Mouse (Mus musculus): ENCODE results near the gene Ccdc102a.

The Ccdc102a gene

GRCm38 (mm10) chr8:94917851-94918495, at the start of gene Ccdc102a:
Ccdc102a (minus strand) TSS chr8:94918098.
- in situ Hi-C loops (cut with MboI, MseI) = no loop called here

GRCm38 (mm10) chr8:94967554-94967953, 49.7 kb upstream of the Ccdc102a start:
- in situ Hi-C loops (cut with MboI, MseI) = no loop called here

GRCm38 (mm10) chr8:94967071-94967470, 49.2 kb upstream of the Ccdc102a start:
- in situ Hi-C loops (cut with MboI, MseI) = no loop called here

GRCm38 (mm10) chr8:94966578-94966977, 48.7 kb upstream of the Ccdc102a start:
- in situ Hi-C loops (cut with MboI, MseI) = no loop called here

DNA sequence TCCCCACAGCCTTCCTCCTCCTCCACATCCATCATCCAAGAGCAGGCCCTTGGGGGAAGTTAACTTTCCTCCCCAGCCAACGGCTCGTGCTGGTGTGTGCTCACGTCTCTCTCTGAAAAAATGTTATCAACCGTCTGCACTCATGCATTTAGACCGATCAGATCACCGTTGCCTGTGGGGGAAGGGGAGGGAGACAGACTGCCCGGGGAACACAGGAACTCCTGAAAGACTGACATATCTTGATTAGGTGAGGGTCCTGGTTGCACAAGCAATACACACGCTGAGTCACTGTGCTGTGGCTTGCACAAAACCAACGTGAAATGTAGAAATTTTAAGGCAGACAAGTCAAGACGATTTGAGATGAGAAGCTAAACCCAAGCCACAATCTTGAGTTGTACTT, 46.9 kb upstream of the Ccdc102a start:
- in situ Hi-C loops (cut with MboI, MseI) = loop anchor here in 1 of 2 experiments (5.0 kb wide), 2 partner anchors 32 to 102 kb away; no protein-coding TSS in a partner anchor

DNA sequence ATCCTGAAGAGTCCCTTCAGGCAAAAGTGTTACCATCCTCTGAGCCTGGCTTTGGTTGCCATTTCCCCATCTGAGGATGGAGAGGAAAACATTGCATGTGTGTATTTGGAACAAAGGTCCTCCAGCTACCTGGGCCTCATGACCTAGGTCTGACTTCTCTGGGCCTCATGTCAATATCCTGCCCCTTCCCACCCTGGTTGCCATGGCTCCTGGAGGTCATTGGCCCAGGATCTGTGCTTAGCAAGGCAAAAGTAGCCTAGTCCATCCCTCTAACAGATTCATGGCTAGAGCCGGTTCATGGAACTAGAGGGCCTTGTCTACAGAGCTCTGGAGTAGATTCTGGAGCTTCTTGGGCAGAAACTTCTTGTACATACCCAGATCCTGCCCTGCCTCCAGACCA, 44.3 kb upstream of the Ccdc102a start:
- in situ Hi-C loops (cut with MboI, MseI) = loop anchor here in 1 of 2 experiments (5.0 kb wide), 2 partner anchors 35 to 105 kb away; no protein-coding TSS in a partner anchor

DNA sequence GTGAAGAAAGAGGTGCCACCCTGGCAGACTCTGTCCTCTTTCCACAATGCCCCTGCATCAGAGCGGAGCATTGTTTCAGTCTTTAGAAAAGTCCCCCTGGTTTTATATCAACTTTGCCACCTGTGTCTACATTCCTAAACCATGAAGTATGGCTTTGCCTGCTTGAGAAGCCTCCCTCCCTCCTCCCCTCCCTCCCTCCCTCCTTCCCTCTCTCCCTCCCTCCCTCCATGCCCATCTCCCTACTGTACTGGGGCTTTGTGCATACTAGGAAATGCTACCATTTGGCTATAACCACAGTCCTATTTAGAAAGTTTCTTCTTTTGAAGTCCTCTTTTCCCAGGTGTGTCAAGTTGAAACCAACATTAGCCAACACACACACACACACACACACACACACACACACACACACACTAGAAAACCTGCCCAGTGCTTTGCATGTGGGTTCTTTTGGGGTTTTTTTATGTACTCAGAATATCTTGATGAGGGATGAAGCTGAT, 38.2 kb upstream of the Ccdc102a start:
- in situ Hi-C loops (cut with MboI, MseI) = no loop called here

GRCm38 (mm10) chr8:94954921-94955758, 37.2 kb upstream of the Ccdc102a start:
- in situ Hi-C loops (cut with MboI, MseI) = no loop called here

DNA sequence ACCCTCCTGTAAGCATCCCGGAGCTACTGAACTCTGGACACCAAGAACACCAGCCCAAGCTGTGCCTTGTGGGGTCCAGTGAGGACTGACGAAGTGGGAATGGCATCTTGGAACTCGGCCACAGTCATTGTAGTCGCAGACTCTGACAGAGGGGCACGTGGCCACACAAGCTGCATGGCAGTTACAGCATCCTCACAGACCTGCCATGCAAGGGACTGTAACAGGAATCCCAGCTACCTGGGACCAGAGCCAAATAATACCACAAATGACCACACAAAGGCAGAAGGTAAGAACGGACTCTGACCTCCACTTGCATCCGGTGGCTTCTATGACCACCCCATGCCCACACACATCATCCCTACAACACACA, 36.5 kb upstream of the Ccdc102a start:
- in situ Hi-C loops (cut with MboI, MseI) = no loop called here

GRCm38 (mm10) chr8:94953624-94954367, 35.9 kb upstream of the Ccdc102a start:
- in situ Hi-C loops (cut with MboI, MseI) = no loop called here

GRCm38 (mm10) chr8:94952086-94952485, 34.2 kb upstream of the Ccdc102a start:
- in situ Hi-C loops (cut with MboI, MseI) = no loop called here

GRCm38 (mm10) chr8:94950458-94950857, 32.6 kb upstream of the Ccdc102a start:
- in situ Hi-C loops (cut with MboI, MseI) = no loop called here

- in situ Hi-C loops (cut with MboI, MseI) = no loop called here
Measured at GRCm38 (mm10) chr8:94950046-94950445, 32.1 kb upstream of the Ccdc102a start.

- in situ Hi-C loops (cut with MboI, MseI) = loop anchor here in 1 of 2 experiments (10.0 kb wide), 1 partner anchor 256 kb away; the partner anchor contains the start of gene Kifc3
Measured at GRCm38 (mm10) chr8:94949010-94949409, 31.1 kb upstream of the Ccdc102a start.

DNA sequence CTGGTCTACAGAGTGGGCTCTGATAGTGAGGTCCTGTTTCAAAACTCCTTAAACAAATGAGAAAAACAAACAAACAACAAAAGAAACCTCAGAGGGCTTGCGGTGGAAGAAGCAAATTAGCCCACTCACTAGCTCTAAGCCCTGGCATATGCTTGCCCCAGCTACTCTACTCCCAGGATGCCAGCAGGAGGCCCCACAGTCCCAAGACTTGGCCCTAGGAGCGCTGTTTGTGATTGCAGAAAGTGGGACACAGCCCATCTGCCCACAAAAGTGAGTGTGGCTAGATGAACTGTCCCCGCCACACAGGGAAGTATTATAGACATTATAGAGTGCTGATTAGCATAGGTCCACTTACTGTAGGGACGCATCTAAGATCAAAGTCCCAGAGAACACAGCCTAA, 30.5 kb upstream of the Ccdc102a start:
- in situ Hi-C loops (cut with MboI, MseI) = loop anchor here in 1 of 2 experiments (10.0 kb wide), 1 partner anchor 256 kb away; the partner anchor contains the start of gene Kifc3

- in situ Hi-C loops (cut with MboI, MseI) = loop anchor here in 1 of 2 experiments (10.0 kb wide), 1 partner anchor 260 kb away; the partner anchor contains the start of gene Kifc3
Measured at GRCm38 (mm10) chr8:94945185-94945584, 27.3 kb upstream of the Ccdc102a start.

GRCm38 (mm10) chr8:94942566-94942965, 24.7 kb upstream of the Ccdc102a start:
- in situ Hi-C loops (cut with MboI, MseI) = loop anchor here (5.0 to 10.0 kb wide), 4 partner anchors 55 to 265 kb away; partner anchors contain the start of gene Kifc3 (in 1 of the 2)

DNA sequence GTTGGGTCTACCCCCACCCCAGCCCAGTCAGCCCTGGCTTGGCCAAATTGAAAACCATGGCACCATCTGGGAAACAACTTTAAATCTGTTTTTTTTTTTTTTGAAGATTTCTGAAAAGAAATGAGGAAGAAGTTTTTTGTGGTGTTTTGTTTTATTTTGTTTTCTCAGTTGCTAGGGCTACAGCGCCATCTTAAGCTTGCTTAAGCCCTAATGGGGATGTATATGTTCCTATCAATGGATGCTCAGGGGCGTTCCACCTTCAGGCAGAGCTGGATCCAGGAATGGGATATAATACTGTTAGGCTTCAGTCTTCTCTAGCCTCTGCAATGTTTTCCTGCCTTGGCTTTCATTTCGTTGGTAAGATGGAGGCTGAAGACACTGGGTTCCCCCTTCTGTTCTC, 17.3 kb upstream of the Ccdc102a start:
- in situ Hi-C loops (cut with MboI, MseI) = no loop called here

- in situ Hi-C loops (cut with MboI, MseI) = no loop called here
Measured at GRCm38 (mm10) chr8:94933918-94934317, 16.0 kb upstream of the Ccdc102a start.

DNA sequence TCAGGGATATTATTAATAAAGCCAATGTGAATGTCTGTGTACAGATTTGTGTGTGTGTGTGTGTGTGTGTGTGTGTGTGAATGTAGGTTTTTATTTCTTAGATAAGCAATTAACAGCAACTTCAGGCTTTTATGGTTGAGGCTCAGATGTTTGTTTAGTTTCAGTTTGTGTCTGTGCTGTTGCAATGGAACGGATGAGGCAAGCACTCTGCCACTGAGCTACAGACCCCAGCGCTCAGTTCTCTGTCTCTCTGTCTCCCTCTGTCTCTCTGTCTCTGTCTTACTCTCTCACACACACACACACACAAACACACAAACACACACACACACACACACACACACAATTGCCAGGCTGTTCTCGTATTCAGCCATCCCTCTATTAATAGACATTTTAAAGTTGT, 10.3 kb upstream of the Ccdc102a start:
- in situ Hi-C loops (cut with MboI, MseI) = no loop called here

GRCm38 (mm10) chr8:94923405-94923804, 5.5 kb upstream of the Ccdc102a start, which contains the start of gene Adgrg5:
Adgrg5 (plus strand) TSS chr8:94923694.
- in situ Hi-C loops (cut with MboI, MseI) = no loop called here
